Mouse (Mus musculus) hindlimb bud, embryonic 11.5 days (tissue): Measurements from ENCODE around the gene Fam98b.
A peak's percentile ranks its signal among the peaks of the same experiment; 100 is the strongest.

ENCODE experiments used
- DNase-seq: peaks from one replicate; pipeline ENCODE4 v3.0.0-alpha.2; 2012; ENCODE audit warnings: low read depth, low spot score; ENCODE audit errors: extremely low spot score

Gene Fam98b

DNA sequence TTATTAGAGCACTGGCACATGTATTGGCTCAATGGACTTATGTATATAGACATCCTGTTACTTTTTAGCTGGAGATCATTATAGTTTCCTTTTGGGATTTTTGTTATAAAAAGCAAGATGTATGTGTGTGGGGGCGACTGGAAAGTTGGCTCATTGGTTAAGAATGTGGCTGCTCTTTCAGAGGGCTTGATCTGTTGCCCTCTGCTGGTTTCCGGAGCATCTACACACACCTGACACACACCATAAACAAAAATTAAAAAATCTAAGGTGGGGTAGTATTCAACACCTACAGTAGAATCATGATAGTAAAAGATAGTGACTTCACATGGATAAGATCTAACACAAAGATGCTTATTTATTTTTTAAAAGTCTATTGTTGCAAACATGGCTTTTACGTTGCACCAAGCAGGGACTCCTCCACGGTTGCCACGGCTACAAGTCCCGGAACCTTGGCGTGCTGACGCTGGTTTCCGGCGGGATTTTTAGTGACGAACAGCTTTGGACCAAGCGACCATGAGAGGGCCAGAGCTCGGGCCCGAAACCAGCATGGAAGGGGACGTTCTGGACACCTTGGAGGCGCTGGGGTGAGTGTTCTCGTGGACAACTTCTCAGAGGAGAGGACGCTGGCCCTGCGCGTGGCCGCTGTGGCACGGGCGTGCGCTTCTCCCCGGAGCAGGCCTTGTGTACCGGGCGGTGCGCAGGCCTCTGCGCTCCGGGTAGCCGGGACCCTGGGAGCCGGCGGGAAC is at the start of gene Fam98b:
Gene Fam98b, plus strand, starts transcription at position 485 of the 746 bp plus-strand sequence.
- DNase-seq: peak; percentile 97

- DNase-seq: no peak
Observed at GRCm38 (mm10) chr2:117200869-117201338, 48.6 kb upstream of the Fam98b start.

- DNase-seq: no peak
Observed at GRCm38 (mm10) chr2:117203350-117203749, 46.2 kb upstream of the Fam98b start.

DNA sequence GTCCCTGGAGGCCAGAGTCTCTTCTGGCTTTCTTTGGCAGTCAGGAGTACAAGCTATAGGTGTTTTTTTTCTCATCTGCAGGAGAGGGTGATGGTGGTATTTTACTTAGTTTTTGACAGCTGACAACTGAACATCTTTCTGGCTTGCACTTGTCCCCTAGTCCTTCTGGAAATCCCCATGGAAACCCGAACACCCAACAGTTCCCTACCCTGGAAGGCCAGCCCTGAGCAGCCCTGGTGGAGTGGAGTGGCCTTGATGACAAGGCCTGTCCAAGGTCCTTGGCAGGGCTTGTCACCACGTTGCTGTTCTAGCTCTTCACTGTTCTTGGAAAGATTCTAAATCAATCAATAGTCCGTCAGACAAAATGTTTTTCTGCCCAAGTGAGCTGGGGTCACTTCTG is 45.0 kb upstream of the Fam98b start:
- DNase-seq: no peak

DNA sequence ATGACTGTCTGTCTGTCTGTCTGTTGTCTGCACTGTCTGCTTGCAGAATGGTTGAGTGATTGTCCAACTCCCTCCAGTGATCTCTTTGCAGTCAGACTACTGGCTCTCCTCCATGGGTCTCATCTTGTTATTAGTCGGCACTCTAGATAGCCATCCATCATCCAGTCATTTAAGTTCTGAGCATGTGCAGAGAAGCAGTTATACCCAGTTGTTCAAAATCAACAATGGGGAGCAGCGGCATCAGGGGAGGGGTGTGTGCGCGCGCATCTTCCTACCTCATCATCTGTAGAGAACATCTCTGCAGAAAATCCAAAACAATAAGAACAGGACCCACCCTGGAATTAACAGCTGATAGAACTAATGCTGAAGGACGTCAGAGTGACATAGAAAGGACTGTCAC is 44.5 kb upstream of the Fam98b start:
- no peak for DNase-seq

DNA sequence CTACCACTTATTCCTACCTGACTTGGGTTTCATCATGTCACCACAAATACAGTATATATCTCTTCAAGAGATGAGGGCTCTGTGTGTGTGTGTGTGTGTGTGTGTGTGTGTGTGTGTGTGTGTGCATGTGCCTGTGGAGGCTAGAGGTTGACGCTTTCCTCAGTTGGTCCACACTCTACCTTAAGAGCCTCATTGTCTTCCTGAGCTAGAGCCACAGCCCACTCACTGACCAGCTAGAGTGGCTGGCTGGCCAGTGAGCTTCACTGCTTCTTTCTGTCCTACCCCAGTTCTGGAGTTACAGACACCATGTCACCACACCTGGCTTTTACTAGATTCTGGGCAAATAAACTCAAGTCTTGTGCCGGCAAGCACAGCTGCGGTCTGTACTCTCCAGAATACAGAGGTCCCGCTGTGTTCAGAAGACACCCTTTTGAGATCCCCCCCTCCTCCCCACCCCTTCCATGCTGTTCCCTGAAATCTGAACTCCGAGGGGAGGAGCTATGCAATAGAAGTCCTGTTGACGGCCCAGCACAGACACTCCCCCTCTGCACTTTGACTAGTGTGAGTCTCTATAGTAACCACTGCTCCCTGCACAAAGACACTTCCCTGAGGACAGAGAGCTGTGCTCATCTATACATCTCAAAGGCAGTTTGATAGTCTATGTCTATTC is 39.0 kb upstream of the Fam98b start:
- DNase-seq: peak; percentile 22

- DNase-seq: no peak
Observed at GRCm38 (mm10) chr2:117216152-117216551, 33.4 kb upstream of the Fam98b start.

- DNase-seq: no peak
Observed at GRCm38 (mm10) chr2:117217695-117218216, 31.8 kb upstream of the Fam98b start.

- no peak for DNase-seq
Observed at GRCm38 (mm10) chr2:117219536-117219935, 30.0 kb upstream of the Fam98b start.

GRCm38 (mm10) chr2:117222651-117223050 is 26.9 kb upstream of the Fam98b start:
- no peak for DNase-seq

GRCm38 (mm10) chr2:117228601-117229125 is 20.9 kb upstream of the Fam98b start:
- DNase-seq: no peak

DNA sequence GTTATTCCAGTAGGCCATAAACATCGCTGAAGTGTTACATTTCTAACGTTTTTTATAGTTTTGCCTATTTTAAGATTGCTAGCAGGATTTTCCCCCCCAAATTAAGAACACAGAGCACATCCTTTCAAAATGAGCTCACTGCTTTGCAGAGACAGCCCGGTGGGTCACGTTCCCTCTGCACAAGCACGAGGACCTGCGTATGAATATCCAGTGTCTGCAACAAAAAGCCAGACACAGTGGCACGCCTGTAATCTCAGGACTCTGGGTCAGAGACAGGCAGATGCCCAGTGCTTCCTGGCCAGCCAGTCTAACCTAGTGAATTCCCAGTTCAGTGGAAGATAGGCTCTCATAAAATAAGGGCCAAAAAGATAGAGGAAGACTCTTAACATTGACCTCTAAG is 19.3 kb upstream of the Fam98b start:
- DNase-seq: no peak

- DNase-seq: peak; percentile 39
Observed at GRCm38 (mm10) chr2:117231257-117231656, 18.3 kb upstream of the Fam98b start.

DNA sequence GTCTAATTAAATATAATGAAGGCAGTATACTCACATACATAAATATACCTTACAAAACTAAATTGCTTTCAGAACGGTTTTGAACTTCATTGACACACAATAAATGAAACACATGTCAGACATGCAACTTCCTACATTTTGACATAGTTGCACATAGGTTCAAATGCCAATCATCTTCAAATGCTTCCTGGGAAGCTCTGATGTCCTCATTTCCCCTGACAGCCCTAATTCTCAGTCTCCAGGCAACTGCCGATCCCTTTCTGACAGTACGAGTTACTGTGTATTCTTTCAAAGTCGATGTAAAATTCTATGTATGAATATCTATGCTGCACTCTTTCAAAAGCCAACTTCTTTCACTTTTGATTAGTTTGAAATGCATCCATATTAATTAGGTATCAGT is 7.6 kb upstream of the Fam98b start:
- no peak for DNase-seq

GRCm38 (mm10) chr2:117250001-117250510 is 517 bp downstream of the Fam98b start:
- DNase-seq: peak; percentile 33

DNA sequence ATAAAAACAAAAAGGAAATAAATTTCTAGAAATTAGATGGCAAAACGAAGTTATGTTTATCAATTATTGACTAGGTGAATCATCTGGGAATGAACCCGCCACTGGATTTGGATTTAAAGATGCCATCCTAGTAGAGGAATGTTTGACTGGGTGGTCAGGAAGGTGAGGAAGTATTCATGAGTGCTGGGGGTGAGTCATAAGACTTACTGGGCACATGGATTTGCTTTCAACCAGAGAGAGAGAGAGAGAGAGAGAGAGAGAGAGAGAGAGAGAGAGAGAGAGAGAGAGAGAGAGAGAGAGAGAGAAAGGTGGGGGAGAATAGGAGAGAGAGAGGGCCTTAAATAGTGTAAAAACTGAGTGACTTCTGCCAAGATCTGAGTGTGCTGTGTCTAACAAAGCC is 5.9 kb downstream of the Fam98b start:
- no peak for DNase-seq

DNA sequence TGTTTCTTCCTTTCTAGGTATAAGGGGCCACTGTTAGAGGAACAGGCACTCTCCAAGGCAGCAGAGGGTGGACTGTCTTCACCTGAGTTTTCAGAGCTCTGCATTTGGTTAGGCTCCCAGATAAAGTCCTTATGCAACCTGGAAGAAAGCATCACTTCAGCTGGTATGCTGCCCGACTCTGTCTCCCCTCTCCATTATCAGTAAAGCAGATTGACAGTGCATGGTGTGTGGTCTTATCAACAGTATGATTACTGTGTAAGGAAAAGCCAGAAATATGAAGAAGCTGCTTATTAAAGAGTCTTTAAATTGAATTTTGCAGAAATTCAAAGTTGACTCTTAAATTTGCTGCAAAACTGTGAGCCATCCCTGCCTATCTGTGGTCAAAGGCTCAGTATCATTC is 8.1 kb downstream of the Fam98b start:
- DNase-seq: no peak

DNA sequence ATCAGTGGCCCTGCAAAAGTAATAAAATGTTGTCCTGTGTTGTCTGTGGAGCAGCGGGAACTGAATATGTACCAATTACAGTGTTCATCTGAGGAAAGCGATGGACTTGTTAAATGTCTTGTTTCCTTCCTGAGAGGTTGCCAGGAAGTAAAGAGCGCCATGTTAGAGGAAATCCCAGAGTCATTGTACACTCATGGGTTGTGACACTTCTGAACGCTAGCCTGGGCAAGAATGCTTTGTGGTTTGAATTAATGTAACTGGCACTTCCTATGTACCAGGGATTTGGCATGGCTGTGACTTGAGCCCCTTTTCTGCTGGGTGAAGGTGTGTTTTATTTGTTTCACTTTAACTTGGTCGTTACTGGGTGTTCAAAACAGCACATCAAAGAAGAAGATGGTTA is 12.6 kb downstream of the Fam98b start:
- DNase-seq: no peak

GRCm38 (mm10) chr2:117263786-117264408 is 14.4 kb downstream of the Fam98b start:
- DNase-seq: no peak

DNA sequence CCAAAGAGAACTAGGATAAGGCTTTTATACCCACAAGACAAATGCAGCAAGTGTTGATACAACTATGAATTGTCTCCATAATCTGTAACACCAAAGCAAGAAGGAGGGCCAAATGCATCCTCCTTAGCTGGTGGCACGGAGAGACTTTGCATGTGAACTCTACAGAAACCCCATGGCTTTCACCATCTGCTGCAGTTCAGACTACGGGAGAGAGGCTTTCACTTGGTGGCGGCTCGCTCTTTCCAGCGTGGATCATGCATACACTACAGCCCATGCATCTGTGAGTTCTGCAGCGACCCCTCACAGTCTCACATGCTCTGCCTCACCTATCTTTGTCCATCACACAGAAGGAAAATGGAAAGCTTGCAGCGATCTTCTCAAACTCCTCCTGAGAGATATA is 38.8 kb downstream of the Fam98b start:
- DNase-seq: no peak
